Mouse (Mus musculus) heart, adult 2 months (tissue): ENCODE data around the gene Tbc1d8b. TPM values are rescaled to one million over a fixed set of nuclear protein-coding genes. Genes with fewer than 3 reads are reported as not detected.

Experiments
- DNase-seq, 2 experiments: peaks; one replicate each; pipeline ENCODE4 v3.0.0; 2021
- H3K27ac ChIP-seq: fragments of 200-600 bp; 2 replicates; pipeline ENCODE4 v1.8.1; 2022
- H3K27me3 ChIP-seq: fragments of 200-500 bp; 2 replicates; pipeline ENCODE4 v1.6.1; 2012; ENCODE audit warnings: mild to moderate bottlenecking, low read length, inconsistent platforms, mixed read lengths; ENCODE audit not compliant: control insufficient read depth, insufficient read depth
- H3K36me3 ChIP-seq: fragments of 200-500 bp; 2 replicates; pipeline ENCODE4 v1.6.1; 2012; ENCODE audit warnings: low read length, inconsistent platforms; ENCODE audit not compliant: control insufficient read depth, insufficient read depth
- H3K4me1 ChIP-seq: fragments of 200-500 bp; 2 replicates; pipeline ENCODE4 v1.6.1; 2011; ENCODE audit warnings: low read length; ENCODE audit not compliant: control insufficient read depth, insufficient read depth
- H3K4me3 ChIP-seq: fragments of 200-600 bp; 2 replicates; pipeline ENCODE4 v1.8.1; 2022
- H3K79me2 ChIP-seq: fragments of 200-500 bp; replicated peaks from 2 replicates; pipeline ENCODE4 v1.6.1; 2012; ENCODE audit warnings: mild to moderate bottlenecking, inconsistent platforms, low read length, moderate library complexity, mixed read lengths; ENCODE audit not compliant: control insufficient read depth, insufficient read depth
- H3K9ac ChIP-seq: fragments of 200-500 bp; 2 replicates; pipeline ENCODE4 v1.6.1; 2012; ENCODE audit warnings: low read depth, mild to moderate bottlenecking, control low read depth, inconsistent platforms, low read length, mixed read lengths
- CTCF ChIP-seq: fragments of 200-600 bp; IDR thresholded peaks from 2 replicates; pipeline ENCODE4 v1.8.1; 2022; ENCODE audit warnings: antibody characterized with exemption, mild to moderate bottlenecking, moderate library complexity
- EP300 ChIP-seq: fragments of 200-500 bp; IDR thresholded peaks from 2 replicates; pipeline ENCODE4 v1.6.1; 2011; ENCODE audit warnings: low read depth, low read length, control low read depth; ENCODE audit not compliant: insufficient read depth
- POLR2A ChIP-seq: fragments of 200-500 bp; IDR thresholded peaks from 2 replicates; pipeline ENCODE4 v1.6.1; 2011; ENCODE audit warnings: mild to moderate bottlenecking, low read depth, low read length, control low read depth; ENCODE audit not compliant: insufficient read depth
- WGBS: fragments of 180-500 bp; shearing (Covaris S2); methylation state at CpG from one replicate; pipeline ENCODE4 v1.1.7; 2018; 5-methylcytosine and 5-hydroxymethylcytosine counted together
- intact Hi-C: fragments of 180-260 bp; cut with DNase I; formaldehyde crosslinking; loops from one replicate; pipeline ENCODE4 v1.15.1; 2025
- polyA plus RNA-seq: library from polyadenylated mRNA; depleted of rRNA; stranded (reverse); fragments of >200 nt; gene quantifications from 2 replicates; pipeline ENCODE4 v1.2.3, GENCODE M21; 2012
- total RNA-seq, 2 experiments: library from RNA; stranded (reverse); gene quantifications; 2 replicates each; pipeline ENCODE4 v1.2.3; 2021

The Tbc1d8b gene
- total and polyA plus RNA-seq, 3 experiments: 1.2 to 6.3 (median 4.9) TPM

GRCm38 (mm10) chrX:139654350-139655063 lies 30.3 kb upstream of the Tbc1d8b start:
- H3K27ac ChIP-seq: no peak overlapping the region
- intact Hi-C loops: no loop called here
- WGBS: 61% methylated on average over 5 of the region's 5 CpGs
- no peaks in the 10 kb centered on the region for H3K36me3 ChIP-seq
- no peak for DNase-seq
- H3K4me1 ChIP-seq: no peaks in the 10 kb centered on the region
- H3K27me3 ChIP-seq: no peaks in the 10 kb centered on the region
- H3K9ac ChIP-seq: no peak overlapping the region
- H3K4me3 ChIP-seq: no peak overlapping the region
- no peaks in the 10 kb centered on the region for H3K79me2 ChIP-seq
- TF ChIP-seq POLR2A: no peak
- no peak for TF ChIP-seq EP300
- TF ChIP-seq CTCF: no peak

- intact Hi-C loops: no loop called here
- no peaks in the 10 kb centered on the region for H3K27me3 ChIP-seq
- H3K79me2 ChIP-seq: no peaks in the 10 kb centered on the region
- 61% methylated on average over 1 of the region's 1 CpGs for WGBS
- no peaks in the 10 kb centered on the region for H3K36me3 ChIP-seq
- H3K9ac ChIP-seq: no peak overlapping the region
- TF ChIP-seq CTCF (peak; percentile 37), EP300 (no peak)
- DNase-seq: no peak
- H3K4me1 ChIP-seq: no peaks in the 10 kb centered on the region
- H3K27ac ChIP-seq: no peak overlapping the region
- H3K4me3 ChIP-seq: no peak overlapping the region
Observed at GRCm38 (mm10) chrX:139662111-139662510, 22.7 kb upstream of the Tbc1d8b start.

GRCm38 (mm10) chrX:139665829-139666228 lies 19.0 kb upstream of the Tbc1d8b start:
- H3K4me3 ChIP-seq: no peak overlapping the region
- WGBS: 76% methylated on average over 2 of the region's 2 CpGs
- H3K4me1 ChIP-seq: no peaks in the 10 kb centered on the region
- no peaks in the 10 kb centered on the region for H3K79me2 ChIP-seq
- no peaks in the 10 kb centered on the region for H3K36me3 ChIP-seq
- H3K27ac ChIP-seq: no peak overlapping the region
- DNase-seq: no peak
- no peak overlapping the region for H3K9ac ChIP-seq
- intact Hi-C loops: loop anchor here (5.0 kb wide), 1 partner anchor 249 kb away; no protein-coding TSS in a partner anchor
- TF ChIP-seq POLR2A (no peak), EP300 (no peak), CTCF (peak; percentile 64)
- H3K27me3 ChIP-seq: no peaks in the 10 kb centered on the region

- DNase-seq: no peak
- no peak for TF ChIP-seq POLR2A
- no peak for TF ChIP-seq EP300
- TF ChIP-seq CTCF: no peak
- WGBS: 24% methylated on average over 8 of the region's 8 CpGs
- Histone ChIP-seq H3K4me3 (peak overlapping the region; percentile 63), H3K79me2 (no peaks in the 10 kb centered on the region), H3K27ac (peak overlapping the region; percentile 77), H3K27me3 (no peaks in the 10 kb centered on the region), H3K4me1 (no peaks in the 10 kb centered on the region), H3K36me3 (no peaks in the 10 kb centered on the region), H3K9ac (peak overlapping the region; percentile 41; the same call in 1 of the 2 replicates)
- intact Hi-C loops: no loop called here
Observed at GRCm38 (mm10) chrX:139684410-139684774, 404 bp upstream of the Tbc1d8b start.

- no peak within 1 kb of the TSS for H3K27ac ChIP-seq
- 95% methylated on average over 8 of the region's 8 CpGs for WGBS
Observed at GRCm38 (mm10) chrX:139714381-139714780, 29.6 kb downstream of the Tbc1d8b start, which contains the start of gene Gm15013. TSS of gene Gm15013 (minus strand) at chrX:139714481.

GRCm38 (mm10) chrX:139722350-139722749 lies 37.6 kb downstream of the Tbc1d8b start:
- 81% methylated on average over 2 of the region's 2 CpGs for WGBS
- no peaks in the 10 kb centered on the region for H3K4me1 ChIP-seq
- no peak overlapping the region for H3K9ac ChIP-seq
- H3K27me3 ChIP-seq: no peaks in the 10 kb centered on the region
- H3K36me3 ChIP-seq: no peaks in the 10 kb centered on the region
- H3K27ac ChIP-seq: no peak overlapping the region
- DNase-seq: no peak
- no peak for TF ChIP-seq POLR2A
- H3K79me2 ChIP-seq: no peaks in the 10 kb centered on the region
- no peak overlapping the region for H3K4me3 ChIP-seq
- intact Hi-C loops: no loop called here

More at GRCm38 (mm10) chrX:139714381-139714780, 29.6 kb downstream of the Tbc1d8b start, which contains the start of gene Gm15013:
- Histone ChIP-seq H3K4me3 (no peak within 1 kb of the TSS), H3K9ac (no peak within 1 kb of the TSS), H3K4me1 (no peaks in the 10 kb centered on the region), H3K79me2 (no peaks in the 10 kb centered on the region), H3K36me3 (no peaks in the 10 kb centered on the region), H3K27me3 (no peaks in the 10 kb centered on the region)
- DNase-seq: no peak
- intact Hi-C loops: no loop called here
- TF ChIP-seq POLR2A: no peak
- no peak for TF ChIP-seq CTCF
- no peak for TF ChIP-seq EP300
